Mouse (Mus musculus): ENCODE measurements at regions not wholly inside any gene's neighbourhood (a gene's known extent, or its start where the extent isn't known, plus 50 kb on each side); places are given as distances from the start of the nearest gene placed in this dataset.
"Not testable (repeated sequence)": the region's sequence is repeated elsewhere in the genome, so short reads cannot be mapped to it uniquely, and the experiment has no call there.

GRCm38 (mm10) chr3:129412126-129412960 lies 79.8 kb upstream of the Enpep start:
- no peaks in the 10 kb centered on the region for H3K9me3 ChIP-seq (ENCODE audit: low read length)
- H3K4me3 ChIP-seq (replicated peaks; ENCODE audit: low read length) = no peak overlapping the region
- H3K36me3 ChIP-seq (ENCODE audit: insufficient read depth, low read length) = no peaks in the 10 kb centered on the region
- no peak for TF ChIP-seq CTCF (conservative IDR thresholded peaks at IDR 0.05; ENCODE audit: low read length)
- no peak for TF ChIP-seq POU5F1 (IDR thresholded peaks at IDR 0.05; ENCODE audit: borderline replicate concordance, low read length)
- TF ChIP-seq NANOG (IDR thresholded peaks at IDR 0.05; ENCODE audit: borderline replicate concordance, low read length) = no peak
- H3K27me3 ChIP-seq (ENCODE audit: insufficient read depth, low read length) = no peaks in the 10 kb centered on the region
- H3K4me1 ChIP-seq (replicated peaks; ENCODE audit: low read depth, low read length) = no peaks in the 10 kb centered on the region

GRCm38 (mm10) chr3:129412961-129413246 lies 80.4 kb upstream of the Enpep start:
- no peak for TF ChIP-seq CTCF (conservative IDR thresholded peaks at IDR 0.05; ENCODE audit: low read length)
- no peak for TF ChIP-seq NANOG (IDR thresholded peaks at IDR 0.05; ENCODE audit: borderline replicate concordance, low read length)
- H3K36me3 ChIP-seq (ENCODE audit: insufficient read depth, low read length) = no peaks in the 10 kb centered on the region
- H3K27me3 ChIP-seq (ENCODE audit: insufficient read depth, low read length) = no peaks in the 10 kb centered on the region
- H3K4me3 ChIP-seq (replicated peaks; ENCODE audit: low read length) = no peak overlapping the region
- no peaks in the 10 kb centered on the region for H3K4me1 ChIP-seq (replicated peaks; ENCODE audit: low read depth, low read length)
- H3K9me3 ChIP-seq (ENCODE audit: low read length) = no peaks in the 10 kb centered on the region

DNA sequence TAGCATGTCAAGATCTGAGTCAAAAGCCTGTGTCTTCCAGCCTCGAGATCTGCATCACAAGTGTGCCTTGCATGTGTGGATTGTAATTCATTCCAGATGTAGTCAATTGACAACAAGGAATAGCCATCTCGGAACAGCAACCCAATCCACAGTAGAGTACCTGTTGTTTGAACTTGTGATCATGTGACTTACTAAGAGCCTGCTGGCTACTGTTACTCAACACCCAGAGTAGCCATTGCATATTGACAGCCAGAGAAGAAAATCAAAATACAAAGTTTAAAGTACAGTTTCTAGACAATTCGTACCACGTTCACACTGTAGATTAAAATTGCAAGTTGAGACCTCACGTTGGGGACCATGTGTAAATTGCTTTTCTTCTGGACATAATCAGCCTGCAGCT lies 83.1 kb upstream of the Enpep start:
- H3K4me1 ChIP-seq (replicated peaks; ENCODE audit: low read depth, low read length) = no peaks in the 10 kb centered on the region
- H3K27me3 ChIP-seq (ENCODE audit: insufficient read depth, low read length) = no peaks in the 10 kb centered on the region
- H3K36me3 ChIP-seq (ENCODE audit: insufficient read depth, low read length) = no peaks in the 10 kb centered on the region
- TF ChIP-seq NANOG (IDR thresholded peaks at IDR 0.05; ENCODE audit: borderline replicate concordance, low read length) = no peak
- no peak for TF ChIP-seq CTCF (conservative IDR thresholded peaks at IDR 0.05; ENCODE audit: low read length)
- TF ChIP-seq POU5F1 (IDR thresholded peaks at IDR 0.05; ENCODE audit: borderline replicate concordance, low read length) = no peak
- peaks cover 1% of the 10 kb centered on the region; the same call in 1 of the 2 replicates for H3K9me3 ChIP-seq (ENCODE audit: low read length)
- no peak overlapping the region for H3K4me3 ChIP-seq (replicated peaks; ENCODE audit: low read length)

DNA sequence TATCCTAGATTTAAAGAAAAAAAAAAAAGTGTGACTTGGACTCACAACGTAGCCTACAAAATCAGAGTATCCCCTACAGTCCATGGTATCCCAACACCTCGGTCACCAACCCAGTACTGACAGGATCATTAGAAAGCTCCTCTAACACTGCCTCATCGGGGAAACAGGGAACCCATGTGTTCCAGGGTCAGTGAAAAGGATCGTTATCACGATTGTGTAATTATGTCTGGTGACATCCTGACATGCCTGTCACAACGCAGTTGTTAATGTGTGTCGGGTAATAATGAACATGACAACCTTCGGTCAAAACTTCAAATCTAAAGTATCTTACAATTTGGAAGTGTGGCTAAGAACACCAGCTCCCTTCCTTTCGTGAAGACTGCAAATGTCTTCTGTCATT lies 83.8 kb upstream of the Enpep start:
- H3K4me3 ChIP-seq (replicated peaks; ENCODE audit: low read length) = no peak overlapping the region
- no peaks in the 10 kb centered on the region for H3K27me3 ChIP-seq (ENCODE audit: insufficient read depth, low read length)
- H3K4me1 ChIP-seq (replicated peaks; ENCODE audit: low read depth, low read length) = no peaks in the 10 kb centered on the region
- TF ChIP-seq CTCF (conservative IDR thresholded peaks at IDR 0.05; ENCODE audit: low read length) = no peak
- no peak for TF ChIP-seq POU5F1 (IDR thresholded peaks at IDR 0.05; ENCODE audit: borderline replicate concordance, low read length)
- TF ChIP-seq NANOG (IDR thresholded peaks at IDR 0.05; ENCODE audit: borderline replicate concordance, low read length) = no peak
- H3K9me3 ChIP-seq (ENCODE audit: low read length) = peaks cover 6% of the 10 kb centered on the region
- no peaks in the 10 kb centered on the region for H3K36me3 ChIP-seq (ENCODE audit: insufficient read depth, low read length)

GRCm38 (mm10) chr3:129421620-129422239 lies 89.2 kb upstream of the Enpep start:
- H3K27me3 ChIP-seq (ENCODE audit: insufficient read depth, low read length); H3K36me3 ChIP-seq (ENCODE audit: insufficient read depth, low read length); H3K9me3 ChIP-seq (ENCODE audit: low read length); H3K4me1 ChIP-seq (replicated peaks; ENCODE audit: low read depth, low read length); H3K4me3 ChIP-seq (replicated peaks; ENCODE audit: low read length): not testable (repeated sequence)
- peak; percentile 51 for TF ChIP-seq CTCF (conservative IDR thresholded peaks at IDR 0.05; ENCODE audit: low read length)

DNA sequence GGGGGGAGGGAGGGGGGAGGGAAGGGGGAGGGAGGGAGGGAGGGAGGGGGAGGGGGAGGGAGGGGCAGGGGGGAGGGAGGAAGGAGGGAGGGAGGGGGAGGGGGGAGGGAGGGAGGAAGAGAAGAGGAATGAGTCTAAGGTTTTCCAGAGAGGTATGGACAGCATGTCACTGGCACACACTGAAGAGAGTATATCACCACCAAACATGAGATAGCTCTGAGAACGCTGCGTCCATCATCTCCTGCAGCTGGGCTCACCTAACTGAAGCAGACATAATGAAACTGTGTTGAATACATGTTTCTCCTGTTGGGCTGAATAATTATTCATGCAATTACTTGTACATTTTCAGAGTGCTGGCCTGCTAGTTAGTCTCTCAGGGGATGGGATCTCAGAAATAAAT lies 96.2 kb upstream of the Enpep start:
- no peaks in the 10 kb centered on the region for H3K36me3 ChIP-seq (ENCODE audit: insufficient read depth, low read length)
- no peak overlapping the region for H3K4me3 ChIP-seq (replicated peaks; ENCODE audit: low read length)
- no peaks in the 10 kb centered on the region for H3K9me3 ChIP-seq (ENCODE audit: low read length)
- TF ChIP-seq POU5F1 (IDR thresholded peaks at IDR 0.05; ENCODE audit: borderline replicate concordance, low read length) = no peak
- no peak for TF ChIP-seq NANOG (IDR thresholded peaks at IDR 0.05; ENCODE audit: borderline replicate concordance, low read length)
- TF ChIP-seq CTCF (conservative IDR thresholded peaks at IDR 0.05; ENCODE audit: low read length) = no peak
- H3K27me3 ChIP-seq (ENCODE audit: insufficient read depth, low read length) = no peaks in the 10 kb centered on the region
- no peaks in the 10 kb centered on the region; the same call in 1 of the 2 replicates for H3K4me1 ChIP-seq (replicated peaks; ENCODE audit: low read depth, low read length)

DNA sequence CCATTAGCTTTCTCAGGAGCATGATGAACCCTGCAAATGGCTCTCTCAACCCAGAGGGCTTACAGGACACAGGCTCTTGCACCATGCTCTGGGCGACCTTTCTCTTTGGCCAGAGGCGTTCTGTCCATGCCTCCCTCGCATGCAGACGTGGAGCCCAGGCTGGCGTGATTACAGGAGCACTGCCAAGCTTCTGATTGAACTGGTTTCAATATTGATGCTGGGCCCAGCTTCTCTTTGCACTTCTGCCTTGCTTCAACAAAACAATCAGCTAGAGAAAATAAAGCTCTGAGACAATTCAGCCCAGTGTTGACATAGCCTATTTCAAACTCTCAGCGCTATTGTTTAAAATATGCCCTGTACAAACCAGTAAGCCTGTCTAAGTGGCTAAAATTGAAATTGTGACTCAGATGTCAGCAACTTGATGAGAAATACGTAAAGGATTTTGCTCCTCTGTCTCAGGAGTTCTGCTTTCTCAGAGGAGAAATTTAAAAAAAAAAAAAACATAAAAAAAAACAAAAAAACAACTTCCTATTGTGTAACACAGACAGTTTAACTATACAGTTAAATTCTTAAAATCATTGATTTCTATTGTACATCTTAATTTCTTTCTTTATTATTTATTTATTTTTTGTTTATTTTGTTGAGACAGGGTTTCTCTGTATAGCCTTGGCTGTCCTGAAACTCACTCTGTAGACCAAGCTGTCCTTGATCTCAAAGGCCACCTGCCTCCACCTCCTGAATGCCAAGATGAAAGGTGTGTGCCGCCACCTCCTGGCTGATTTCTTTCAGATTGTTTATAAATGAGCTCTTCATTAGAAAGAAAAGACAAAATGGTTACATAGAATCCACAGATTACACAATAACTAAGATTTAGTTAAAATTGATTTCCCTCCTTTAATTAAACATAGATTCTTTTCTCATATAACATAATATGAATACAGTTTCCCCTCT lies 96.9 kb upstream of the Enpep start:
- Histone ChIP-seq H3K4me3 (replicated peaks; ENCODE audit: low read length) (no peak overlapping the region), H3K36me3 (ENCODE audit: insufficient read depth, low read length) (no peaks in the 10 kb centered on the region), H3K9me3 (ENCODE audit: low read length) (no peaks in the 10 kb centered on the region), H3K27me3 (ENCODE audit: insufficient read depth, low read length) (no peaks in the 10 kb centered on the region), H3K4me1 (replicated peaks; ENCODE audit: low read depth, low read length) (peaks cover 6% of the 10 kb centered on the region)
- no peak for TF ChIP-seq CTCF (conservative IDR thresholded peaks at IDR 0.05; ENCODE audit: low read length)
- no peak for TF ChIP-seq NANOG (IDR thresholded peaks at IDR 0.05; ENCODE audit: borderline replicate concordance, low read length)
- no peak for TF ChIP-seq POU5F1 (IDR thresholded peaks at IDR 0.05; ENCODE audit: borderline replicate concordance, low read length)

GRCm38 (mm10) chr3:129434056-129434455 lies 98.1 kb upstream of the Elovl6 start:
- Histone ChIP-seq H3K27me3 (ENCODE audit: insufficient read depth, low read length) (no peaks in the 10 kb centered on the region), H3K36me3 (ENCODE audit: insufficient read depth, low read length) (no peaks in the 10 kb centered on the region), H3K9me3 (ENCODE audit: low read length) (no peaks in the 10 kb centered on the region), H3K4me3 (replicated peaks; ENCODE audit: low read length) (no peak overlapping the region), H3K4me1 (replicated peaks; ENCODE audit: low read depth, low read length) (peaks cover 8% of the 10 kb centered on the region)
- TF ChIP-seq POU5F1 (IDR thresholded peaks at IDR 0.05; ENCODE audit: borderline replicate concordance, low read length) = no peak
- TF ChIP-seq NANOG (IDR thresholded peaks at IDR 0.05; ENCODE audit: borderline replicate concordance, low read length) = no peak
- TF ChIP-seq CTCF (conservative IDR thresholded peaks at IDR 0.05; ENCODE audit: low read length) = no peak

All from E14TG2a.4 (cell line).